Mouse (Mus musculus) limb, embryonic 10.5 days (tissue): ENCODE measurements at regions not wholly inside any gene's neighbourhood (a gene's known extent, or its start where the extent isn't known, plus 50 kb on each side); places are given as distances from the start of the nearest gene placed in this dataset.

Experiments used
- DNase-seq: peaks from one replicate; pipeline ENCODE4 v3.0.0-alpha.2; 2017; ENCODE audit warnings: low spot score
- H3K27ac ChIP-seq: fragments of 300-500 bp; sonication (generic); 2 replicates; pipeline ENCODE4 v1.5.1; 2016; ENCODE audit warnings: mild to moderate bottlenecking
- H3K27me3 ChIP-seq: fragments of 300-500 bp; sonication (generic); 2 replicates; pipeline ENCODE4 v1.6.1; 2016; ENCODE audit warnings: low read depth, mild to moderate bottlenecking; ENCODE audit not compliant: poor library complexity, severe bottlenecking
- H3K36me3 ChIP-seq: fragments of 300-500 bp; sonication (generic); 2 replicates; pipeline ENCODE4 v1.6.1; 2016; ENCODE audit warnings: mild to moderate bottlenecking, moderate library complexity
- H3K4me1 ChIP-seq: fragments of 300-500 bp; sonication (generic); 2 replicates; pipeline ENCODE4 v1.6.1; 2016
- H3K4me3 ChIP-seq: fragments of 300-500 bp; sonication (generic); 2 replicates; pipeline ENCODE4 v1.5.1; 2016; ENCODE audit warnings: mild to moderate bottlenecking, moderate library complexity
- H3K9me3 ChIP-seq: fragments of 300-500 bp; sonication (generic); replicated peaks from 2 replicates; pipeline ENCODE4 v1.6.1; 2016; ENCODE audit warnings: mild to moderate bottlenecking
- WGBS: fragments of 180-500 bp; shearing (Covaris S2); methylation state at CpG from one replicate; pipeline ENCODE4 v1.1.7; 2016; 5-methylcytosine and 5-hydroxymethylcytosine counted together

DNA sequence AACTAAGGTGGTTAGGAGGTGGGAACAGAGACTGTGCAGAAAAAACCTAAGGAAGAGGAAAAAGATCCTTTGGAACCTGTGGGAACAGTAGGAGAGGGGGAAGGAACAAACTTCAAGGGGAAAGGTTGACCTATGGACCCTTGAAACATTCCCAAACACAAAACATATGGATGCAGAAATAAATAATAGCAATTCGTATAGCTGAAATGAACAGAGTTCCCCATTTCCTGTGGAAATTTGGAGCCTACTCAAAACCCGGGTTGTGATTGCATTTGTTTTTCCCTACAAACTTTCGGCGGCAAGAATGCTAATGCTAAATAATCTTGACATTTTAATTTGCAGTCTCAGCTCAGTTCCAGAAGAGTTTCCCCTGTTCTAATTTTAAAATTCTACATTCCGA, 246.0 kb upstream of the Cd180 start:
- Histone ChIP-seq H3K27ac (no peak overlapping the region), H3K27me3 (no peaks in the 10 kb centered on the region), H3K4me3 (no peak overlapping the region), H3K36me3 (no peaks in the 10 kb centered on the region), H3K9me3 (no peaks in the 10 kb centered on the region), H3K4me1 (peaks cover 27% of the 10 kb centered on the region)
- no peak for DNase-seq
- WGBS: 48% methylated on average over 5 of the region's 5 CpGs

DNA sequence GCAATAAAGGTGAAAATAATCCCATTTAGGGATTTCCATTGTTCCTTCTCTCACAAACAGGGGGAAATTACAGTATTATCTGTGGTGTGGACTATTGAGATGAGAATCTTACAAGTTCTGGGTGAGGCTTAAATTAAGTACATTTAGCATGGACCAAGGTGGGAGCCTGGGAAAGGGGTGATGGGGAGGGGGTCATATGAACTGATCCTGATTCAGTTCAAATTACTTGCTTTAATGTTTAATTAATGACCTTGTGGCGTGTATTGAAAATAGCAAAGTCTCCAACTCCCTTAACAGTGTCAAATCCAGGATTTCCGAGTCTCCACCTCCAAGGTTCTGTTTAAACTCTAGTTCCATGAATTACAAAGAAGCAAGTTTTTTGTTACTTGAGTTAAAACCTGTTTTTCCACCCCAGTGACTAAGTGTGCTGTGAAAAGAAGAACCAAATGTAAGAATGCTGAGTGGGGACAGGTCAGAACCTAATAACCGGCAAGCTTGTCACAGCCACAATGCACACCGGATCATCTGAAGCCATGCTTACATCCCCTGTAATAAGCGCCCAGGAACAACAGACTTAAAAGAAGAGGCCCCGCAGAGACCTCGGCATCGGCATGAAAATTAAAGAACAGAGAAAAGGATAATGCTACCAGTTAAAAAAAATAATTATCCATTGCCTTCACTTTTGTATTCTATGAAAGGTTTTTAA, 243.8 kb upstream of the Cd180 start:
- no peaks in the 10 kb centered on the region for H3K9me3 ChIP-seq
- no peak overlapping the region for H3K27ac ChIP-seq
- WGBS: 34% methylated on average over 8 of the region's 8 CpGs
- DNase-seq: no peak
- no peaks in the 10 kb centered on the region for H3K36me3 ChIP-seq
- peaks cover 31% of the 10 kb centered on the region for H3K4me1 ChIP-seq
- no peaks in the 10 kb centered on the region for H3K27me3 ChIP-seq
- H3K4me3 ChIP-seq: no peak overlapping the region

DNA sequence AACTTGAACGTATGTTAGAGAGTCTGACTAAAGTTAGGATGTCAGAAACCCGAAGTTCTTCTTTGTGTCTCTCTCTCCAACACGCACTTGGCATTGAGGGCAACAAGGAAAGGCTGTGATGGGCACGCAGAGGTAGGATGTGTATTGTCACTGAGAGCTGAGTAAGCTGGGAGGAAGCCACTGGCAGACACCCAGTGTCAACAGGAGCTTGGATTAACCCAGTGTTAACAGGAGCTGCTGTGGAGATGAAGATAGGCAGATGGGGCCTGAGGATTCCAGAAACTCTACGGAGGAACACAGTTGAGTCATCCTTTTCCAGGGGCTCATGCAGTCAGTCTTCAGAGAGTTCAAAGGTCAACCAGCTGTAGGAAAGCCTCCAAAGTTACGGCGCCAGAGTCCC, 242.2 kb upstream of the Cd180 start:
- H3K4me3 ChIP-seq: no peak overlapping the region
- peaks cover 31% of the 10 kb centered on the region for H3K4me1 ChIP-seq
- 86% methylated on average over 7 of the region's 7 CpGs for WGBS
- no peak overlapping the region for H3K27ac ChIP-seq
- no peaks in the 10 kb centered on the region for H3K27me3 ChIP-seq
- no peaks in the 10 kb centered on the region for H3K36me3 ChIP-seq
- DNase-seq: no peak
- H3K9me3 ChIP-seq: no peaks in the 10 kb centered on the region

DNA sequence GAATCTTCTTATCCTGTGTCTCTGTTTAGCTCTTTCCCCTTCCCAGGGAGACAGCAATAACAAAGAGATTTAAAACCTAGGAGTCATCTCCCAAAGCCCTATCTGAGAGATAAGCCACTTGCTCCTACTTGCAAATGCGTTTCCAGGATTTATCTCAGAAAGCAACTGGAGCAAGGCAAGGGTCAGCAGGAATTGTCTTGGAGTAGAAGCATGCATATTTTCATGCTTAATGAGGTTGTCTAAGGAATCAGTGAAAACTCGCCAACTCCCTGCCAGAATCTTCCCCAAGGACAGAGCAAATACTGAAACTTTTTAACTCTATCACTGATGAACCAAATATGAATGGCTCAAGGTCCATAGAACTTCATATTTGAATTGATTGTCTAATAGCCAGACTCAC, 234.6 kb upstream of the Cd180 start:
- 78% methylated on average over 2 of the region's 2 CpGs for WGBS
- H3K36me3 ChIP-seq: no peaks in the 10 kb centered on the region

DNA sequence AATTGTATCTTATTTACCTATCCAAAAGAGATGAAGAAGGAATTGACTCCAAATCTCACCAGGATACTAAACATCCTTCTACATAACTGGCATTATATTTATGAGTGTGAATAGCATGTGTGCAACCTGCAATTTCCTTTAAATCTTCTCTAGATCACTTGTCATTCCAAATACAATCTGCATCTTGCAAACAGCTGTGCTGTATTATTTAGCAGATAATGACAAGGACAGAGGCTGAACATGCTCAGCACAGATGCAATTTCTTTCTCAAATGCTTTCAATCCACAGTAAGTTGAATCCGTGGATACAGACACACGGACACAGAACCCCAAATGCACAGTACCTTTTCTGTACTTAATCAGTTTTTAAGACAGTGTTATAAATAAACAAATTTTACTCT, 229.4 kb upstream of the Cd180 start:
- H3K27ac ChIP-seq: no peak overlapping the region
- H3K4me1 ChIP-seq: no peaks in the 10 kb centered on the region
- H3K4me3 ChIP-seq: no peak overlapping the region
- H3K36me3 ChIP-seq: no peaks in the 10 kb centered on the region
- 91% methylated on average over 2 of the region's 2 CpGs for WGBS
- no peak for DNase-seq
- no peaks in the 10 kb centered on the region for H3K27me3 ChIP-seq
- no peaks in the 10 kb centered on the region for H3K9me3 ChIP-seq

More for the DNA sequence above, 234.6 kb upstream of the Cd180 start:
- H3K4me1 ChIP-seq: no peaks in the 10 kb centered on the region
- H3K9me3 ChIP-seq: no peaks in the 10 kb centered on the region
- DNase-seq: no peak
- no peaks in the 10 kb centered on the region for H3K27me3 ChIP-seq
- no peak overlapping the region for H3K4me3 ChIP-seq
- no peak overlapping the region for H3K27ac ChIP-seq

DNA sequence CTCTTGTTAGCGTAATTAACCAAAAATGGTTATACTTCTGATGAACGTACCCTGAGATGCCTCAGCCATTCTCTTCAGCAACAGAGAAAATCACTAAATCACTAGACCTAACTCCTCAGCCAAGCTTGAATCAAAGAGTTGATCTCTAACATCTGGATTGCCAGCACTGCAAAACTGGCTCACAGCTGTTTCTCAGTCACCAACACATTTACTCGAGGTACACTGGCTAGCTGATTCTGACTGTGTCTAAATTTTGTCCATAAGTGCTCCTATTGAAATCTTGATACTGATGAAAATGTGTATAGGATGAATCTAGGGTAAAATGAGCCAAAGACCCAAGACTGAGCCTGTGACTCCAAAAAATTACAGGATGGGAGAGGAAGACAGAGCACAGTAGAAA, 211.5 kb upstream of the Cd180 start:
- DNase-seq: no peak
- Histone ChIP-seq H3K4me3 (no peak overlapping the region), H3K36me3 (no peaks in the 10 kb centered on the region), H3K27ac (no peak overlapping the region), H3K9me3 (no peaks in the 10 kb centered on the region), H3K27me3 (no peaks in the 10 kb centered on the region), H3K4me1 (no peaks in the 10 kb centered on the region)
- WGBS: 82% methylated on average over 3 of the region's 3 CpGs

DNA sequence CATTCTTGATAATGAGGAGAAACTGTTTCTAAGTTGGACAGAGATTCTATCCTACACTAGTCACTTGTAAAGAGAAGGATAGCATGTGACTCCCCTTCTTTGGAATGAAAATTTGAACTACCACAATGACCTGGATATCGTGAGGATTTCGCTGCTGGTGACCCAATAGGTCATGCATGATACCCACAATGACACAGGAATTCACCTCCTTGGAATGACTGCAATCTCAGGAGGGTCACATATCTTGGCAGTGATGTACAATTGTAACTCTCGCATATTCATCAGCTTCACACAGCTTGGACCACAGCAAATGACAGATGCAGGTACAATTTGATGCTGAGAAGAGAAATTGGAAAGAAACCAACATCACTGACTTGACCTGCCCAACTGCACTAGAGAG, 210.9 kb upstream of the Cd180 start:
- Histone ChIP-seq H3K36me3 (no peaks in the 10 kb centered on the region), H3K4me1 (no peaks in the 10 kb centered on the region), H3K9me3 (no peaks in the 10 kb centered on the region), H3K27ac (no peak overlapping the region), H3K27me3 (no peaks in the 10 kb centered on the region), H3K4me3 (no peak overlapping the region)
- no peak for DNase-seq
- 91% methylated on average over 3 of the region's 3 CpGs for WGBS

DNA sequence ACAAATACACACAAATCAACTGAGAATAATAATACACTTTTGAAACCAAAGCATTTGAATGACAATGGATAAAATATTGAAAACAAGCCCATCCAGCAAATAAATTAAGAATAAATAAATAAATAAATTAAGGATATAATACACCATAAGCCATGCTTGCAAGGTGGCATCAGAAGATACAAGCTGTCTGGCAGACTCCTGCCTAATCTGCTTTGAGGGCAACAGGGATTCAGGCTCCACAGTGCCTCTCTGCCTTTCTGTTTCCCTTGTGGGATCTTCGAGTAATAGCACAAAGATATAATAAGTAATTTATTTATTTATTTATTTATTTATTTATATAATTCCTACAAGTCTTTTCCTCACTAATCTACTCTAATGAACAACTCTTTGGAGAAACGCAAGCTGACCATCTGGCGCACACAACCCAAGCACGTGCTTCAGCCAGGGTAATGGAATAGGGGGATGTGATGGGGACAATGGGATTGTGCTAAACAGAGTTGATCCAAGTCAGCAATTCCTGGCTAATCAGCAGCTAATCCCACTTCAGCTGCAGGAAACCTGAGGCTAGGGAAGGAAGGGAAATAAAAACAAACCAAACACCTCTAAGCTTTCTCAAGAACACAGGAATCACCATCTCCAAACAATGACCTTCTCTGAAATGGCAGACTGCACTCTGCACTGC, 205.8 kb upstream of the Cd180 start:
- H3K9me3 ChIP-seq: no peaks in the 10 kb centered on the region
- no peak overlapping the region for H3K4me3 ChIP-seq
- DNase-seq: no peak
- no peak overlapping the region for H3K27ac ChIP-seq
- H3K4me1 ChIP-seq: 0 out of 2 replicates have a peak, but pooled peaks cover 4% of the 10 kb centered on the region
- H3K27me3 ChIP-seq: no peaks in the 10 kb centered on the region
- H3K36me3 ChIP-seq: no peaks in the 10 kb centered on the region
- WGBS: 70% methylated on average over 4 of the region's 4 CpGs

DNA sequence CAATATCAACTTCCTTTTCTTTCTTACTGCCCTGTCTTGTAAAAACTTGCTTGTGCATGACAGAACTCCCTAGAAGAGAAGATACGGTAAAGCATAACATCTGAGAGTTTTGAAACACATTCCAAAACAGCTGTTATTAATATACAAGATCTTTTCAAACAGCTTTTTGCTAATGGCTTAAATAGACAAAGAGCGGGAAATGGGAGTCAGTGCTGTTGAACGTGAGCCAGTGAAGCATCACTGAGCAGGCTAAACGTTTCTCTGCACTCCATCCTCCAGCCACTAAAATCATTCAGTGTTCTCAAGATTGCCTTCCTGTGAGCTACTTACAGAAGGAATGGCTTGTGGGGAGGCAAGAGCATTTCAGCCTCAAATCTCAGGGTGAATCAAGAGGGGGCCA, 202.0 kb upstream of the Cd180 start:
- no peak overlapping the region for H3K27ac ChIP-seq
- no peak for DNase-seq
- WGBS: 92% methylated on average over 4 of the region's 4 CpGs
- no peaks in the 10 kb centered on the region for H3K9me3 ChIP-seq
- 0 out of 2 replicates have a peak, but pooled peaks cover 4% of the 10 kb centered on the region for H3K4me1 ChIP-seq
- H3K27me3 ChIP-seq: no peaks in the 10 kb centered on the region
- no peak overlapping the region for H3K4me3 ChIP-seq
- no peaks in the 10 kb centered on the region for H3K36me3 ChIP-seq

DNA sequence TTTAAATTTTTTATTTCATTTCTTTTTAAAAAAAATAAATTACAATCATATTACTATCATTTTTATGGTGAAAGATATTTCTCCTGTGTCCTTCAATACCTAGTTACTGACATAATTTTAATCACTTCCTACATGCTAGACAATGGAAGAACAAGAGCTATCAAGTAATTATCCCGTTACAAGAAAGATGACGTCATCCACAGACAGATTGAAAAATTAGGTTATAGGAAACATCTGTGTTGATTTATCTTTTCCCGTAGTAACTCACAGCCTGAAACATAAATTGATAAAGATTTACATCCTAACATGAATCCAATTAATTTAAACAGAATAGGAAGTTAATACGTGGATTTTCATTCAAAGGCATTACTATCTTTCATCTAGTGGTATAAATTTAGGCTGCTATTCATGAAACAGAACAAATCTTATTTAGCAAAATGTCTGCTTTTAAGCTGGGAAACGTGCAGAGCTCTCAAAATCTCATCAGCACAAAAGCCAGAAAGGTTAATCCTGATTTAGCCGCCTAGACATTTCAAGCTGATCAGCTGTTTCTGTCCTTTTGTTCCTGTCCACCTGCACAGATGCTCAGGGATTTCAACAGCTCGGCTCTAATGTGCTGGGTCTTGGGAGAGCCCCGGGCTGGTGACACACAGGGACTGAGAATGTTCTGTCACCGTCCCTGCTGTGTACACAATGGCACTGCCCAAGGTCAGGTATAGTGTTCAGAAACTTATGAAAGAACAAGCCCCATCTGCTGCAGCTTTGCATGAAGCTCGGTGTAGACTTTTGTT, 189.0 kb upstream of the Cd180 start:
- Histone ChIP-seq H3K4me3 (no peak overlapping the region), H3K9me3 (no peaks in the 10 kb centered on the region), H3K4me1 (peaks cover 8% of the 10 kb centered on the region), H3K27ac (no peak overlapping the region), H3K36me3 (no peaks in the 10 kb centered on the region), H3K27me3 (peaks cover 34% of the 10 kb centered on the region)
- WGBS: 64% methylated on average over 10 of the region's 10 CpGs
- DNase-seq: no peak

DNA sequence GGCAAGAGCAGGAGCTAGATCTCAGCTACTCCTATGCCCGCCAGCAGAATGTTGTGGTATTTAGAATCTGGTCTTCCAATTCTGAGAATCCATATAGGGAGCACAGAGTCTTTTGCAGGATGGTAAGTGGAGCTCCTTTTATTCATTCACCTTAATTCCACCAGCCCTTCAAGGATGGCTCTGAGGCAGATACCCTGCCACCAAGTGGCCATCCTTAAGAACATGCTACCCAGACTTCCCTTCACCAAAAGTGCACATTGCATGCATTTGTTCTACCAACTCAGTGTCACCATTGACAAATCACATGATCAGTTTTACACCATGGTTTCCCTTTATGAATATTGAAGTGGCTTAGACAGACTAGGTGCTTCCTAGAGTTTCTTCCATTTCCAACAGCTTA, 186.1 kb upstream of the Cd180 start:
- no peaks in the 10 kb centered on the region for H3K9me3 ChIP-seq
- DNase-seq: peak; percentile 13
- WGBS: 88% methylated on average over 1 of the region's 1 CpGs
- peaks cover 25% of the 10 kb centered on the region for H3K4me1 ChIP-seq
- no peak overlapping the region for H3K4me3 ChIP-seq
- no peaks in the 10 kb centered on the region for H3K36me3 ChIP-seq
- no peak overlapping the region for H3K27ac ChIP-seq
- peaks cover 34% of the 10 kb centered on the region for H3K27me3 ChIP-seq

DNA sequence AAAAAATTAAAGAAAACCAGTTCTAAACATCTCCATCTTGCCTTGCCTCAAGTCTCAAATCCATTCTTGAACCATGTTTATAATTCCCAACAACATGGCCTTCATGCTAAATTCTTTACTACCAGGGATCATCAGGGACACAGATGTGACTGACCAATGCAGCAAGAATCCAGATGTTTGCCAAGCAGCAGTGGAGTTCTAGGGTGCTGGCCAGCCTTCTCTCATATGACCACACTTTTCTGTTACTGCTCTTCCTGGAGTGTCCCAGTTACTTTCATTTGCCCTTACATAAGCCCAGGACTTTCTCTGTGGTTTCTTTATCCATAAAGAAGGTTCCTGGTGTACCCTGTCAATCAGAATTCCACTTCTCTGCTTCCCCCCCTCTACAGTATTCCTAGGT, 185.4 kb upstream of the Cd180 start:
- Histone ChIP-seq H3K27me3 (peaks cover 38% of the 10 kb centered on the region), H3K4me1 (peaks cover 25% of the 10 kb centered on the region), H3K36me3 (no peaks in the 10 kb centered on the region), H3K4me3 (no peak overlapping the region), H3K9me3 (no peaks in the 10 kb centered on the region), H3K27ac (no peak overlapping the region)
- DNase-seq: peak; percentile 3

DNA sequence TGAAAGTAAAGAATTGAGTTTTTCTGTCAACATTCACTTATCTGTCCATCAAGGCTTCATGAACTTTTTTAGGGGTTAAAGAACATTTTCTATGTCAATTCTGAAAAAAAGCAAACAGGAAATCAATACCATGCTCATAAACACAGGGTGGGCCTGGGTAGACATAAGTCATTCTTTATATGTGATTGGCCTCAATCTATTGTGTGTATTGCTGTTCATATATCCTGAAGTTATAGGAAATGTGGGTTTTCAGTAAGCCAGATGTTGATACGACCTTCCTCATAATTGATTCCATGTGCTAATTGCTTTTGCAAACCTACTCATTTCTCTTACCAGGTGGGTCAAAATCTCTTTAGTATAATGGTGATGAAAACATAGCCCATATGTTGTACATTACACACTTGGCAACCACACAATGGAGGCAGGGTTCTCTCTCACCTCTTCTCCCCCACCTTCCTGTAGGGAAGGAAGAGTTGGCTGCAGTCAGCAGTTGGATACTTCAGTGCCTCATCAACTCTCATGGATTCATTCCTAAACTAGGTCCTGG, 182.6 kb upstream of the Cd180 start:
- no peak overlapping the region for H3K4me3 ChIP-seq
- no peak overlapping the region for H3K27ac ChIP-seq
- H3K36me3 ChIP-seq: no peaks in the 10 kb centered on the region
- H3K27me3 ChIP-seq: peaks cover 42% of the 10 kb centered on the region
- H3K4me1 ChIP-seq: peaks cover 25% of the 10 kb centered on the region
- no peaks in the 10 kb centered on the region for H3K9me3 ChIP-seq
- 19% methylated on average over 1 of the region's 1 CpGs for WGBS
- peak; percentile 34 for DNase-seq
